Mouse (Mus musculus) hindlimb bud, embryonic 11.5 days (tissue): ENCODE data around the gene Dync2li1.

ENCODE experiments used
- DNase-seq: peaks from one replicate; pipeline ENCODE4 v3.0.0-alpha.2; 2012; ENCODE audit warnings: low read depth, low spot score; ENCODE audit errors: extremely low spot score

The Dync2li1 gene

GRCm38 (mm10) chr17:84681670-84682069 is 55.4 kb downstream of the Dync2li1 start:
- DNase-seq = no peak

- DNase-seq = no peak
Measured at GRCm38 (mm10) chr17:84682734-84683717, 56.7 kb downstream of the Dync2li1 start, which contains the start of gene Abcg5. Gene Abcg5 (minus strand): TSS chr17:84683011.

GRCm38 (mm10) chr17:84684284-84684683 is 58.0 kb downstream of the Dync2li1 start:
- no peak for DNase-seq

DNA sequence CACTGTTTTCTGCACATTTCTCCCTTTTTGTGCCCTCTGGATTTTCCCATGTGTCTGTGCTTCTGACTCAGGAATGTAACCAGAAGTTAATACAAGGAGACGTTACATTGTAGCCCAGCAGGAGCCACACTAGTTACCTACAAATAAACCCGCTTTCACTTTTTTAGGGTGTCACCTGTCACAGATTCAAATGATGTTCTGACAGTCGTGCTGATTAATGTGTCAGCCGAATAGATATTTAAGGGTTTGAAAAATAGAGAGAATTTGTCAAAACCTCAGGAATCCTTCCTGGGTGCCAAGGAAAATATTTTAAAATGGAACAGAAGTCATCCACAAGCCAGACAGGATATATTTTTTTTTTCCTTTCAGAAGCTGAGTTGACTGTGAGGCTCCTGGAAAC is 59.0 kb downstream of the Dync2li1 start:
- no peak for DNase-seq

DNA sequence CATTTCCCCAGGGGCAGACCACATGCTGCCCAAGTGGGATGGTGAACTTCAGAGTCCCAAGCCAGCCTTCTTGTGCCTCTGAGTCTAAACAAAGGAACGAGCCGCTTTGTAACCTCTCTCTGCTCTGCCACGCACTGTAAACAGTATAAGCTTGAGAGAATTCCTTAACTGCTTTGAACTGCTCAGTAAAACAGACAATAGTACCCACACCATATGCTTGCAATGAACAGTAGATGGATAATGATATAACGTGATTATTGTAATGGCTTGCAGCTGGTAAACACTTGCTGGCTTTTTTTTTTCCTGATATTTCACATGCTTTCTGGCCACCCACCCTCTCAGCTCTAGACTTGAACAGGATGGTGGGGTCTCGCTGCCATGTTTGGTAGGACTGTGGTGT is 61.7 kb downstream of the Dync2li1 start:
- DNase-seq = no peak

- DNase-seq = no peak
Measured at GRCm38 (mm10) chr17:84688834-84689233, 62.5 kb downstream of the Dync2li1 start.

- DNase-seq = no peak
Measured at GRCm38 (mm10) chr17:84689316-84689715, 63.0 kb downstream of the Dync2li1 start.

DNA sequence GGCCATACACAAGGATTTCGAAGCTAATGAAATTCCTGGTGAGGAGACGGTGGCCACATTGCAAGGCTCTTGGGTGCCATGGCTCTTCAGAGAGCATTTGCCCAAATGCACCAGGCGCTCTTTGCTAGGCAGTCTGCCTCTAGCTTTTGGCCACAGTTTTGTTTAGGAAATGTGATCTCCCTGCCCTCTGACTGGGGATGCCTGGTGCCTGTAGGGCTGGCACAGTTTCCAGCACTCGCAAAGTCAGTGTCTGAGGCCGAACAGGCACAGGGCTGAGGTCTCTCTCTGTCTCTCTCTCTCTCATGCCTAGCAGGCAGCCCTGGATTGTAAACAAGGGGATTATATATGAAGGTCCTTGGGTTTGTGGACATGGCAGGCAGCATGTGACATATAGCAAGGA is 63.8 kb downstream of the Dync2li1 start:
- DNase-seq = no peak

DNA sequence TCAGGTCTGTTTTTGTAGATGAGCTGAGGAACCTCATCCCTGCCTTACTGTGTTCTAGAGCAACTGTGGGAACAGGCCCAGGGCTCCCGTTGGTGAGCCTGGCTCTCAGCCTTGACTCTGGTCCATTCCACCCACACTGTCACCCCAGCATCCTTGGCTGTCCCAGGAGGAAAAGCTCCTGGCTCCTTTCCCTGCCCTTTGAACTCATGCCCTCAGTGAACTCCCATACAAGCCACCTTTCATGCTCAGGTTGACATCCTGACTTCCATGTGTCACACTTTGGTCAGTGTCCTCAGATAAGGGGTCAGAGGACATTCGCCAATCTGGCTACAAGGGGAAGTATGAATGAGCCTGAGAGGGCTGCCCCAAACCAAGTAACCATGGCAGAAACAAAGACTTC is 67.4 kb downstream of the Dync2li1 start:
- DNase-seq = no peak

DNA sequence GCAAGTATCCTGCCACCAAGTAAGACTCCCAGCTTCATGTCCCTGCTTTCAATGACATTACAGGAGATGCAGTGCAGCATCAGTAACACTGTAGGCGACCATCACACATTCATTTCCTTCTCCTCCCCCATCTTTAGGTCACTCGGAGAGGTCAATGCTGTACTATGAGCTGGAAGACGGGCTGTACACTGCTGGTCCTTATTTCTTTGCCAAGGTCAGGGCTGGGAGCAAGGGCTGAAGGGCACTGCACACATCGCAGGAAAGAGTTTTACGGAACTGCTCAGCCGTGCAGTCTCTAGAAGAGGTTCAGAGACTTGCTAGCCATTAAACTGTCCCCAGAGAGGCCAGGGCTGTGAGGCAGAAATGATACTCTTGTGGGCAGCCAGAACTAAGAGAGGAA is 70.2 kb downstream of the Dync2li1 start:
- no peak for DNase-seq

GRCm38 (mm10) chr17:84698727-84699126 is 72.4 kb downstream of the Dync2li1 start:
- DNase-seq = no peak
